Mouse (Mus musculus) naive thymus-derived CD4-positive, alpha-beta T cell, adult 2 months (primary cell): ENCODE measurements around the gene Podxl2.

Source experiments
- DNase-seq: peaks from one replicate; pipeline ENCODE4 v3.0.0-alpha.2; 2011; ENCODE audit warnings: low read depth

The Podxl2 gene

DNA sequence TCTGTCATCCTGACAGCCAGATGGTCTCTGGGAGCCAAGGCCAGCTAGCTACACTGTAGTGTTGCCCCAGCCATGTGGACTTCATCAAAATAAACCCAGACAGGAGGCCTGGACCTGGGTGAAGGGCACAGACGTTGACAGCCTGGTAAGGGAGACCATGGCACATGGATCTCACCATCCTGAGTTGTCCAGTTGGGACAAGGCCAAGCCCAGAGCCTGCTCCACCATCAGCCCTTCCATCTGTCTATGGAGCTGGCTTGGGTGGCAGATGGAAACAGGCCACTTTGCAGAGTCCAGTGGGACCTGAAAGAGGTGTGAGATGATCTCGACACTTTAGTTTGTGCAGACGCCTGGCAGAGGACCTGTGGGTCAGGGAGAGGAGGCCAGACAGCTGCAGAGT is 74.1 kb downstream of the Podxl2 start:
- DNase-seq, result no peak

GRCm38 (mm10) chr6:88800191-88800590 is 74.7 kb downstream of the Podxl2 start:
- DNase-seq, result no peak

- DNase-seq, result no peak
Measured at GRCm38 (mm10) chr6:88794561-88794971, 80.3 kb downstream of the Podxl2 start.

GRCm38 (mm10) chr6:88793872-88794271 is 81.0 kb downstream of the Podxl2 start:
- DNase-seq, result no peak

DNA sequence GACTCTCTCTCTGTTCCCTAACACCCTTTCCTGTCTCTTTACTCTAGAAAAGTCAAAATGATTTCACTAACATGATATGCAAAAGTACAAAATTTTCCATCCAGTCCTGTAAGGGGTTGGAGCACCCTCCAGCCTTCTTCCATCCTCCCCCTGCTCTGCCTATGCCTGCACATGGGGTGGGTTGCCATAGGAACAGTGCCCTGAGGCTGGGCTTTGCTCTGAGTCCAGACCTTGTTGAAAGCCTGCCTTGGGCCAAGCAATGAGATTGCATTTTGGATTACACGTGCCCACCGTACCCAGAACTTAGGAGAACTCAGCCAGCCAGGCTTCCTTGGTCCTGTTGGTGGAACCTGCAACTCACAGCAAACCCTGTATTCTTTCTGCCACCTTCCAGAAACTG is 81.6 kb downstream of the Podxl2 start:
- no peak for DNase-seq
